Mouse (Mus musculus) large intestine, adult 2 months (tissue): Measurements from ENCODE around the gene Stpg3. TPM values are rescaled to one million over a fixed set of nuclear protein-coding genes. Genes with fewer than 3 reads are reported as not detected.
"Not testable (repeated sequence)": the region's sequence is repeated elsewhere in the genome, so short reads cannot be mapped to it uniquely, and the experiment has no call there.

Experiments
- DNase-seq: peaks from one replicate; pipeline ENCODE4 v3.0.0-alpha.2; 2012; ENCODE audit warnings: low read depth, low spot score
- WGBS: fragments of 180-500 bp; shearing (Covaris S2); methylation state at CpG from one replicate; pipeline ENCODE4 v1.1.7; 2018; 5-methylcytosine and 5-hydroxymethylcytosine counted together
- polyA plus RNA-seq: library from polyadenylated mRNA; depleted of rRNA; stranded (reverse); fragments of >200 nt; gene quantifications from 2 replicates; pipeline ENCODE4 v1.2.3, GENCODE M21; 2012; rRNA removed

Gene Stpg3
- not detected in 2 replicates for polyA plus RNA-seq

DNA sequence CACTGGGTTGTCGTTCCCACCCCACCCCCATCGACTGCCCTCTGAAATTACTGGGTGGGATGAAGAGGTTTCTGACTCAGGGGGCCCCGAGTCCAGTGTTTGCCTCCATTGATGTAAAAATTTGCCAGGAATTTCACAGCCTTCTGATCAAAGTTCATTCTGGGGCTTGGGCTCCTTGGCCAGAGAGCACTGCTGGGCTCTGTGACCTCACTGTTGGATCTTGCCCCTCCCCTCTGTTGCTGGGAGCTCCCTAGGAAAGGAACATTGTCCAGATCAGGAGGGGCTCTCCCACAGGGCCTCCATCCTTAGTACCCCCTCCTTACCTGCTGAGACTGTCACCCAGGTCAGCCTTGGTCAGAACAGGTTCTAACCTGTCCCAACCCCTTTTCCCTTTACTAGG lies at the start of gene Stpg3:
Gene Stpg3 (minus strand): TSS at position 194 of the 400 bp plus-strand sequence.
- DNase-seq, result no peak
- WGBS, result 37% methylated on average over 3 of the region's 3 CpGs

- 13% methylated on average over 12 of the region's 12 CpGs for WGBS
- DNase-seq, result no peak
Measured at GRCm38 (mm10) chr2:25263623-25264285, 49.3 kb upstream of the Stpg3 start.

GRCm38 (mm10) chr2:25262795-25263622 lies 48.6 kb upstream of the Stpg3 start:
- DNase-seq, result no peak

GRCm38 (mm10) chr2:25262291-25262767 lies 47.9 kb upstream of the Stpg3 start, which contains the start of gene Tprn:
Tprn (plus strand) TSS chr2:25262618.
- under 1% methylated on average over 39 of the region's 39 CpGs for WGBS
- DNase-seq, result peak; percentile 94

More at GRCm38 (mm10) chr2:25262795-25263622, 48.6 kb upstream of the Stpg3 start:
- WGBS, result under 1% methylated on average over 82 of the region's 82 CpGs

GRCm38 (mm10) chr2:25261870-25262269 lies 47.4 kb upstream of the Stpg3 start:
- 31% methylated on average over 12 of the region's 12 CpGs for WGBS
- no peak for DNase-seq

- no peak for DNase-seq
- 58% methylated on average over 2 of the region's 2 CpGs for WGBS
Measured at GRCm38 (mm10) chr2:25258887-25259286, 44.5 kb upstream of the Stpg3 start.

GRCm38 (mm10) chr2:25257250-25257649 lies 42.8 kb upstream of the Stpg3 start:
- WGBS, result 78% methylated on average over 5 of the region's 5 CpGs

GRCm38 (mm10) chr2:25256443-25257109 lies 42.1 kb upstream of the Stpg3 start:
- 26% methylated on average over 12 of the region's 12 CpGs for WGBS
- not testable (repeated sequence) for DNase-seq

More at GRCm38 (mm10) chr2:25257250-25257649, 42.8 kb upstream of the Stpg3 start:
- not testable (repeated sequence) for DNase-seq

GRCm38 (mm10) chr2:25255284-25255779 lies 40.9 kb upstream of the Stpg3 start, which contains the start of gene Tmem203:
Tmem203 (plus strand) TSS chr2:25255439.
- WGBS, result 1% methylated on average over 39 of the region's 39 CpGs
- DNase-seq, result no peak

DNA sequence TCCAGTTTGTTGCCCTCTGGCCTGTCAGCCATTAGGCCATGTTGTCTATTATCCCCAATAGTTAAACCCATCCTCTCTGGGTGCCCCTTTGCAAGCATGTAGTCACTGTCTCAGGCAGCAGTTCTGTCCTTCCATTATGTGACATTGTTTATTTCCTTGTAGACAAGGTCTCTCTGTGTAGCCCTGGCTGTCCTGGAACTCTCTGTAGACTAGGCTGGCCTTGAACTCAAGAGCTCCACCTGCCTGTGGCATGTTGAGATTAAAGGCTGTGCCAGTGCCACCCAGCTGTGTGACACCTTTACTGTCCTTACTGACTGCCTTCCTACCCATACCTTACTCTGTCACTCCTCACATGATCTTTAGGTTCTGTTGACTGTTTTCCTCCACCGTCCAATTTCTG lies 37.9 kb upstream of the Stpg3 start:
- 86% methylated on average over 1 of the region's 1 CpGs for WGBS
- no peak for DNase-seq

- DNase-seq, result no peak
- 35% methylated on average over 10 of the region's 10 CpGs for WGBS
Measured at GRCm38 (mm10) chr2:25246183-25247072, 32.0 kb upstream of the Stpg3 start, which contains the start of gene AL732309.1. AL732309.1 (minus strand) TSS chr2:25246863.

- WGBS, result 92% methylated on average over 4 of the region's 4 CpGs
- no peak for DNase-seq
Measured at GRCm38 (mm10) chr2:25244144-25244543, 29.7 kb upstream of the Stpg3 start.

DNA sequence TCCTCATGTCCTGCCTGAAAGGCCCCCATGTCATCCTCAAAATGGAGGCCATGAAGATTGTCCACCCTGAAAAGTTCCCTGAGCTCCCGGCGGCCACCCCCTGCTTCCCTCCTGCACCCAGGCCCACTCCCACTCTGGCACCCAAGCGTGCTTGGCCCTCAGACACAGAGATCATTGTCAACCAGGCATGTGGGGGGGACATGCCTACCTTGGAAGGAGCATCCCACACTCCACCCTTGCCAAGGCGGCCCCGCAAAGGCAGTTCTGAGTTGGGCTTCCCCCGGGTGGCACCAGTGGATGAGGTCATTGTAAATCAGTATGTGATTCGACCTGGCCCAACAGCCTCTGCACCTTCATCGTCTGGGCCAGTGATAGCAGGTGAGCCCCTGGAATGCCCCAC lies 28.9 kb upstream of the Stpg3 start:
- 87% methylated on average over 8 of the region's 8 CpGs for WGBS

GRCm38 (mm10) chr2:25242101-25242506 lies 27.7 kb upstream of the Stpg3 start, which contains the start of the genes Rnf208 and Cysrt1:
Rnf208 (plus strand) TSS chr2:25242255.
Cysrt1 (minus strand) TSS chr2:25242452.
- no peak for DNase-seq
- under 1% methylated on average over 59 of the region's 59 CpGs for WGBS

More for the DNA sequence above, 28.9 kb upstream of the Stpg3 start:
- DNase-seq, result no peak

GRCm38 (mm10) chr2:25241438-25241775 lies 27.0 kb upstream of the Stpg3 start:
- no peak for DNase-seq
- 10% methylated on average over 6 of the region's 6 CpGs for WGBS

DNA sequence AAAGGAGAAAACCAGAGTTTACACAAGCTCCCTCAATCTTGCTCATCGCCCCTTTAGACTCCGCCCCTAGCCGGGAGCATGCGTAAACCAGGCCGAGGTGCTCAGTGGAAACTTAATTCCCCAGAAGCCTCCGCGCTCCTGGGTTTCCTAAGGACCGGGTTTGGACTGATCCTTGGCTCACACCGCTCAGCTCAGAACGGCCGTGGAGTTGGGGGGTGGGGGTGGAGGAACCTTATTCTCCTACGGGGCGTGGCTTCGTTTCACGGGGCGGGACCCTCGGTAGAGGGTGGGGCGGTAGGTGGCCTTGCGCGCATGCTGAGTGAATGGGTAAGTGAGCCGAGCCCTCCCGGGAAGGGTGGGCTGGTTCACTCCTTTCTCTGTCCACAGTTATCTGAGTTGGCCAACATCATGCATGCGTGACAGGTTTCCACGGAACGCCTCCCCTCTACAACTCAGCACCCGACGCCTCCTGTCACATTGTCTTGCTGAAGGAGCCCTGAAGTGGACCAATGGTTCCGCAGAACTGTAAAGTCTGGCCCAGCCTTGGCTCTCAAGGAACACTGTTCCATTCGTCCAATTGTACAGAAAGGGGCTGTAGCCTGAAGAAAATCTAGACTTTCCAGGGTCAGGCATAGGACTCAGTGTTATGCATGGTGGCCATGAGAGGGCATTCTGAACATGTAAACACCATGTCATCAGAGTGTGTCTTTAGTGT lies 26.4 kb upstream of the Stpg3 start:
- WGBS, result 2% methylated on average over 29 of the region's 29 CpGs

DNA sequence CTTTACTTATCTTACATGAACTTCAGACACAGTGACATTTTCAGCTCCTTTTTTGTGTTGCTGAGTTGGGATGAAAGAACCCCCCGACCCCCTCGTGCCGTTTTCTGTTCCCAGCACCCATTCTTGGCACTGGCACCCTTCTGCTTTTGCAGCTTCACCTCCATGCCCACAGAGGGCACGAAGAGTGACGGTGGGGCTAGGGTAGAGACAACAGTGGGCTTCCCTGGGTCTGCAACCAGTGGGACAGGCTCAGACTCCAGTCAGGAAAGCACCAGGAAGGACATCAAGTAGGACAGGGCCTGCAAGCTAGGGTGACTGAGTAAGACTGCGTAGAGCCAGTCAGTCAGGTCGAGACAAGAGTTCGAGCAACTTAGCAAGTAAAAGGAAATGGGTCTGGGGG lies 25.9 kb upstream of the Stpg3 start:
- 68% methylated on average over 8 of the region's 8 CpGs for WGBS
- no peak for DNase-seq

More for the DNA sequence above, 26.4 kb upstream of the Stpg3 start:
- no peak for DNase-seq

DNA sequence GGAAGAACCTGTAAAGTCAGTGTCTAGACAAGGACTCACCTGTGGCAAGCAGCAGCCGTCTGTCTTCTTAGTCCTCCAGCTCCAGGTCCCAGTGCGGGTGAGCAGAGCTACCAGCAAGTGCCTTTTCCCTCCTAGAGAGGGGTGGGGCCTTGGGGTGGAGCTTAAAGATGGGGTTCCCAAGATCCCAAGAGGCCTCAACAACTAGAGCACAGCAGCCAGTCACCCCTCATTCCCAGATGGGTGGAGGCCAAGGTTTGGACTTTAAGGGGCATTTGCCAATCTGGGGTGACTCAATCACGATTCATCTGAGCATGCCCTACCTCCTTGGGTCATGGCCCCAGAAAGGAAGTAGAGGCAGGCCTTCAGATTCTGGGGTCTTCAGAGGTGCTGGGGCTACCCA lies 25.3 kb upstream of the Stpg3 start:
- no peak for DNase-seq
- WGBS, result 87% methylated on average over 3 of the region's 3 CpGs
